Mouse (Mus musculus): ENCODE results near the gene Phlda1. TPM values are rescaled to one million over a fixed set of nuclear protein-coding genes. Genes with fewer than 3 reads are reported as not detected.

The Phlda1 gene
- polyA plus RNA-seq, 1 experiment from 2014 or later: 137 TPM

DNA sequence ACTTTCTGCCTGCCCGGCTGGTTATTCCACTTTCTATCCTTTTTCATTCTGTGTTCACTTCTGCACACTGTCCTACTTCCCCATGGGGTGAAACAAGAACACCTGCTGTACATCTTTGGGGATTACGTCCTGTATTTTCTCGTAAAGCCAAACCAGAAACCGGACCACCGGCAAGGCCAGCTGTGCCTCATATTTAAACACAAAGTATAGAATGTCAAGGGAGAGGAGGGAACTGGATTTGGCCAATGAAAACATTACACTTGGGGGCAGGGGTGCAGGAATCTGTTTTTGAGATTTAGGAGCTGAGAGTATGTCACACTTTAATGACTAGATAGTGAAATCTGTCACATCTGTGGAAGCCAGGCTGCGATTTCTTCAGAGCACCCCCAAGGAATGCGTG, 47.6 kb downstream of the Phlda1 start:
- WGBS: 25% methylated on average over 7 of the region's 7 CpGs
- H3K4me2 ChIP-seq: 0 out of 2 replicates have a peak overlapping the region, but pooled peaks have one; percentile 3
- peaks cover 38% of the 10 kb centered on the region for H3K4me1 ChIP-seq (ENCODE audit: insufficient read depth)
- no peak for TF ChIP-seq CTCF (IDR thresholded peaks at IDR 0.05; ENCODE audit: low read depth)
- DNase-seq (peak; percentile 81), ATAC-seq (ENCODE audit: insufficient read depth) (peak; percentile 72)
- H3K9ac ChIP-seq: no peak overlapping the region
- no peaks in the 10 kb centered on the region for H3K27me3 ChIP-seq (ENCODE audit: insufficient read depth, low read length)
- no peaks in the 10 kb centered on the region for H3K36me3 ChIP-seq (ENCODE audit: insufficient read depth)
- H3K4me3 ChIP-seq (ENCODE audit: low read depth, low read length): no peak overlapping the region
- H3K27ac ChIP-seq (ENCODE audit: low read depth): peak overlapping the region; percentile 1; the same call in 1 of the 2 replicates
- no peaks in the 10 kb centered on the region for H3K9me3 ChIP-seq (ENCODE audit: low read depth, low read length)

DNA sequence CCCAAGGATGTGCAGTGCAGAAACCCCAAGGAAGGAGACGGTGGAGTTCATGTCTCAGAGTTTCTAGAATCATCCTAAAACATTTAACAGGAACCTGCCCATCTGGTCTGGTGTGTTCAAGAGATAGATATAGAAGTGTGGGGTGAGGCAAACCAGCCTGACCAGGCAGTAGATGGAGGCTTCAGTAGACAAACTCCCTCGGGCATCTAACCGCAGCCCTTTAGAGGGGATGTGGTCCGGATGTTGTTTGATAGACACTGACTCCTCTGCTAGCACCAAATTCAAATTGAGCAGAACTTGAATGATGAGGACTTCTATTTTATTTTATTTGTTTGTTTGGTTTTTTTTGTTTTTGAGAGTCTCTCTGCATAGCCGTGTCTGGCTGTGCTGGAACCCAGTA, 48.6 kb downstream of the Phlda1 start:
- Histone ChIP-seq H3K27ac (ENCODE audit: low read depth) (no peak overlapping the region), H3K36me3 (ENCODE audit: insufficient read depth) (no peaks in the 10 kb centered on the region), H3K9me3 (ENCODE audit: low read depth, low read length) (no peaks in the 10 kb centered on the region), H3K9ac (no peak overlapping the region), H3K27me3 (ENCODE audit: insufficient read depth, low read length) (no peaks in the 10 kb centered on the region), H3K4me2 (no peak overlapping the region), H3K4me3 (ENCODE audit: low read depth, low read length) (no peak overlapping the region), H3K4me1 (ENCODE audit: insufficient read depth) (peaks cover 47% of the 10 kb centered on the region)
- no peak for ATAC-seq (ENCODE audit: insufficient read depth)
- 61% methylated on average over 5 of the region's 5 CpGs for WGBS
- DNase-seq: no peak
- no peak for TF ChIP-seq CTCF (IDR thresholded peaks at IDR 0.05; ENCODE audit: low read depth)

DNA sequence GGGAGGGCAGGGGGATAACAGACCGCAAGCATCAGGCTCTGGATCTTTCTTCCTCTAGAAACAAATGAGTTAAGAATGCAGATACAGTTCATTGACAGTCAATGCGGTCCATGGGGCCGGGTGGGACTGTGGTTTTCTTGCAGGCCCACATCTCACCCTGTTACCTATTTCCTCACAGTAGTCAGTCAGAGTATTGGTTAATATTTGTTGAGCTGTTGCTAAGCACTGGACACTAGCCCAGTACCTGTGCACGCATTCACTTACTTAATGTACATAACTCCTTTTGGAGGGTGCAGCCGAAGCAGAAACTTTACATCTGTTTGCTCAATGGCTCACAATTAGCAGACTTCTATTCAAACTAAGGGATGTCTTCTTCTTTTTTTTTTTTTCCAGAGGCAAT, 52.1 kb downstream of the Phlda1 start:
- H3K36me3 ChIP-seq (ENCODE audit: insufficient read depth): no peaks in the 10 kb centered on the region
- H3K4me3 ChIP-seq (ENCODE audit: low read depth, low read length): no peak overlapping the region
- TF ChIP-seq CTCF (IDR thresholded peaks at IDR 0.05; ENCODE audit: low read depth): no peak
- no peaks in the 10 kb centered on the region for H3K9me3 ChIP-seq (ENCODE audit: low read depth, low read length)
- DNase-seq (peak; percentile 49), ATAC-seq (ENCODE audit: insufficient read depth) (peak; percentile 5; the same call in 1 of the 2 replicates)
- no peak overlapping the region for H3K9ac ChIP-seq
- H3K4me1 ChIP-seq (ENCODE audit: insufficient read depth): peaks cover 44% of the 10 kb centered on the region
- peak overlapping the region; percentile 54; the same call in 1 of the 2 replicates for H3K27ac ChIP-seq (ENCODE audit: low read depth)
- WGBS: 40% methylated on average over 5 of the region's 5 CpGs
- no peaks in the 10 kb centered on the region for H3K27me3 ChIP-seq (ENCODE audit: insufficient read depth, low read length)
- H3K4me2 ChIP-seq: peak overlapping the region; percentile 38; the same call in 1 of the 2 replicates

Other genes with a start within 250 kb of the Phlda1 start
- 5.8 and 6.4 TPM in 2 replicates for gene Bbs10, start 207.6 kb upstream of the Phlda1 start, polyA plus RNA-seq (2014; fragmentation: Nextera tagmentation; extraction: Ambion mirVana)
- gene Nap1l1, start 33.1 kb upstream of the Phlda1 start, polyA plus RNA-seq (2014; fragmentation: Nextera tagmentation; extraction: Ambion mirVana): 301 and 316 TPM in 2 replicates